Mouse (Mus musculus): ENCODE measurements around the gene Sptan1.

The Sptan1 gene

GRCm38 (mm10) chr2:29965250-29965843 lies at the start of gene Sptan1:
Gene Sptan1 (plus strand): TSS chr2:29965560.
- in situ Hi-C loops (cut with MboI), result no loop called here

- in situ Hi-C loops (cut with MboI), result no loop called here
Observed at GRCm38 (mm10) chr2:29917621-29918020, 47.7 kb upstream of the Sptan1 start.

GRCm38 (mm10) chr2:29922011-29922410 lies 43.3 kb upstream of the Sptan1 start:
- in situ Hi-C loops (cut with MboI), result no loop called here

- in situ Hi-C loops (cut with MboI), result no loop called here
Observed at GRCm38 (mm10) chr2:29926542-29926941, 38.8 kb upstream of the Sptan1 start.

- in situ Hi-C loops (cut with MboI), result no loop called here
Observed at GRCm38 (mm10) chr2:29930506-29930905, 34.9 kb upstream of the Sptan1 start.

- in situ Hi-C loops (cut with MboI), result no loop called here
Observed at GRCm38 (mm10) chr2:29931194-29931593, 34.2 kb upstream of the Sptan1 start.

GRCm38 (mm10) chr2:29934906-29935599 lies 30.3 kb upstream of the Sptan1 start, which contains the start of gene Gle1:
Gene Gle1 (plus strand): TSS chr2:29935426.
- in situ Hi-C loops (cut with MboI), result no loop called here

GRCm38 (mm10) chr2:29940073-29940472 lies 25.3 kb upstream of the Sptan1 start:
- in situ Hi-C loops (cut with MboI), result no loop called here

- in situ Hi-C loops (cut with MboI), result no loop called here
Observed at GRCm38 (mm10) chr2:29940826-29941225, 24.5 kb upstream of the Sptan1 start.

- in situ Hi-C loops (cut with MboI), result no loop called here
Observed at GRCm38 (mm10) chr2:29944723-29945122, 20.6 kb upstream of the Sptan1 start.

- in situ Hi-C loops (cut with MboI), result no loop called here
Observed at GRCm38 (mm10) chr2:29948896-29949295, 16.5 kb upstream of the Sptan1 start.

GRCm38 (mm10) chr2:29961246-29961645 lies 4.1 kb upstream of the Sptan1 start:
- in situ Hi-C loops (cut with MboI), result no loop called here

- in situ Hi-C loops (cut with MboI), result no loop called here
Observed at GRCm38 (mm10) chr2:29964354-29965249, 758 bp upstream of the Sptan1 start.

GRCm38 (mm10) chr2:29965906-29966305 lies 546 bp downstream of the Sptan1 start:
- in situ Hi-C loops (cut with MboI), result no loop called here

- in situ Hi-C loops (cut with MboI), result no loop called here
Observed at GRCm38 (mm10) chr2:29966826-29967225, 1.5 kb downstream of the Sptan1 start.

- in situ Hi-C loops (cut with MboI), result no loop called here
Observed at GRCm38 (mm10) chr2:29967768-29968167, 2.4 kb downstream of the Sptan1 start.

- in situ Hi-C loops (cut with MboI), result no loop called here
Observed at GRCm38 (mm10) chr2:29968638-29969037, 3.3 kb downstream of the Sptan1 start.

- in situ Hi-C loops (cut with MboI), result no loop called here
Observed at GRCm38 (mm10) chr2:29971838-29972635, 6.7 kb downstream of the Sptan1 start.

- in situ Hi-C loops (cut with MboI), result no loop called here
Observed at GRCm38 (mm10) chr2:29973525-29973924, 8.2 kb downstream of the Sptan1 start.

GRCm38 (mm10) chr2:29977307-29977706 lies 11.9 kb downstream of the Sptan1 start:
- in situ Hi-C loops (cut with MboI), result no loop called here

GRCm38 (mm10) chr2:29980661-29981060 lies 15.3 kb downstream of the Sptan1 start:
- in situ Hi-C loops (cut with MboI), result no loop called here

- in situ Hi-C loops (cut with MboI), result no loop called here
Observed at GRCm38 (mm10) chr2:29991962-29992361, 26.6 kb downstream of the Sptan1 start.
